Mouse (Mus musculus): ENCODE data around the gene D3Ertd751e.
A peak's percentile ranks its signal among the peaks of the same experiment; 100 is the strongest.

The D3Ertd751e gene

GRCm38 (mm10) chr3:41742278-41742934 is at the start of gene D3Ertd751e, which contains the start of gene Sclt1:
Gene D3Ertd751e (plus strand): TSS chr3:41742611.
Gene Sclt1 (minus strand): TSS chr3:41742514.
- peak; percentile 80 for DNase-seq (ENCODE audit: extremely low spot score, low read depth, low spot score)

DNA sequence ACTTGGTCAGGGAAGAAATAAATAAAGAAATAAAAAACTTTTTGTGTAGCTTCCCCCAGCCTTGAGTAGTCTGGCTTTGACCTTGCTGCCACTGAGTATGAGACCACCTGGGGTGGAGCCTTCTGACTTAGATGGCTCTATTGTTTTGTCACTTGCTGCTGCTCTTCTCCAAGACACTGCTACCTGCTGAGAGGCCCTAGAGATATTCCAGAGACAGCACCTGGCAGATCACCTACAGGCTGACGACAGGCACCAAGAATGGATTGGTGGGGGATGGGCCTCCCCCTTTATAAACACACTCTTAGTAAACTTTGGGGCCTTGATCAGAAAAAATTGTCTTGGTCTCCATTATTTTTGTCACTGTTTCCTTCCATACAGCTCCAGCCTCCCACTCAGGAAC is 46.7 kb upstream of the D3Ertd751e start:
- DNase-seq (ENCODE audit: extremely low spot score, low read depth, low spot score), result no peak

- DNase-seq (ENCODE audit: extremely low spot score, low read depth, low spot score), result peak; percentile 28
Observed at GRCm38 (mm10) chr3:41741601-41742277, 672 bp upstream of the D3Ertd751e start.

- no peak for DNase-seq (ENCODE audit: extremely low spot score, low read depth, low spot score)
Observed at GRCm38 (mm10) chr3:41743436-41743835, 1.0 kb downstream of the D3Ertd751e start.

GRCm38 (mm10) chr3:41754556-41754955 is 12.1 kb downstream of the D3Ertd751e start:
- no peak for DNase-seq (ENCODE audit: extremely low spot score, low read depth, low spot score)

- DNase-seq (ENCODE audit: extremely low spot score, low read depth, low spot score), result no peak
Observed at GRCm38 (mm10) chr3:41762091-41762490, 19.7 kb downstream of the D3Ertd751e start.

DNA sequence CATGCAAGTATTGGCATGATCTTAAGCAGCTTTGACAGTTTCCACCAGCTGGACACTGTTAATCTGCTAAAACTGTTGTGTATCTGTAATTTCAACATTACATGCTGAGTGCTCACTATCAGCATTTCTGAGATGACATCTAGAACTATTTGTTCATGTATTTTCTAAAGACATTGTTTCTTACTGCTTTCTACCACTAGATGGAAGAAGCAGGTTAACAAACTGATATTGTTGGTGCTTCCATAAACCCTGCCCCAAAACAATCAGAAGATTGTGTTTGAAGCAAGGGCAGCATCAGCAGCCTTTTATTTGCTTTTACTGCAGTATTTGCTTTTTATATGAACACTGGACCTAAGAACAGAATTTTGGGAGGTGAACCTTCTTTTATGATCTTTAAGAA is 70.0 kb downstream of the D3Ertd751e start:
- DNase-seq (ENCODE audit: extremely low spot score, low read depth, low spot score), result no peak
